Mouse (Mus musculus) small intestine, adult 2 months (tissue): Measurements from ENCODE around the gene Actl9. TPM values are rescaled to one million over a fixed set of nuclear protein-coding genes. Genes with fewer than 3 reads are reported as not detected.

ENCODE experiments used
- H3K27ac ChIP-seq: fragments of 200-500 bp; 2 replicates; pipeline ENCODE4 v1.5.1; 2012; ENCODE audit warnings: low read depth, low read length, control low read depth, inconsistent platforms; ENCODE audit not compliant: insufficient read depth
- H3K27me3 ChIP-seq: fragments of 200-500 bp; 2 replicates; pipeline ENCODE4 v1.6.1; 2012; ENCODE audit warnings: mild to moderate bottlenecking, moderate library complexity, low read length, inconsistent platforms; ENCODE audit not compliant: control insufficient read depth, insufficient read depth
- H3K36me3 ChIP-seq: fragments of 200-500 bp; 2 replicates; pipeline ENCODE4 v1.6.1; 2012; ENCODE audit warnings: mild to moderate bottlenecking, low read length, control low read depth, inconsistent platforms; ENCODE audit not compliant: control insufficient read depth, insufficient read depth
- H3K4me1 ChIP-seq: fragments of 200-500 bp; 2 replicates; pipeline ENCODE4 v1.6.1; 2012; ENCODE audit warnings: low read length, inconsistent platforms, mixed read lengths; ENCODE audit not compliant: control insufficient read depth, insufficient read depth, insufficient read length
- H3K4me3 ChIP-seq: fragments of 200-500 bp; 2 replicates; pipeline ENCODE4 v1.5.1; 2012; ENCODE audit warnings: low read depth, mild to moderate bottlenecking, control low read depth, inconsistent platforms, low read length, moderate library complexity
- CTCF ChIP-seq: fragments of 200-500 bp; IDR thresholded peaks from 2 replicates; pipeline ENCODE4 v1.5.1; 2012; ENCODE audit warnings: low read depth, mild to moderate bottlenecking, control low read depth, inconsistent platforms, low read length, moderate library complexity, mixed read lengths; ENCODE audit not compliant: insufficient replicate concordance, insufficient read length; ENCODE audit errors: extremely low read depth
- POLR2A ChIP-seq: fragments of 200-500 bp; IDR thresholded peaks from 2 replicates; pipeline ENCODE4 v1.6.1; 2012; ENCODE audit warnings: low read depth, mild to moderate bottlenecking, control low read depth, inconsistent platforms, low read length, moderate library complexity
- WGBS: fragments of 180-500 bp; shearing (Covaris S2); methylation state at CpG from one replicate; pipeline ENCODE4 v1.1.7; 2018; 5-methylcytosine and 5-hydroxymethylcytosine counted together
- polyA plus RNA-seq: library from polyadenylated mRNA; depleted of rRNA; stranded (reverse); fragments of >200 nt; gene quantifications from 2 replicates; pipeline ENCODE4 v1.2.3, GENCODE M21; 2012; rRNA removed

Gene Actl9
- not detected in 2 replicates for polyA plus RNA-seq

- Histone ChIP-seq H3K4me1 (no peaks in the 10 kb centered on the region), H3K36me3 (no peaks in the 10 kb centered on the region), H3K27ac (no peak within 1 kb of the TSS), H3K27me3 (no peaks in the 10 kb centered on the region), H3K4me3 (no peak within 1 kb of the TSS)
- no peak for TF ChIP-seq CTCF
- no peak for TF ChIP-seq POLR2A
- 73% methylated on average over 3 of the region's 3 CpGs for WGBS
These were observed at the start of gene Actl9 for GRCm38 (mm10) chr17:33432019-33432946. TSS of gene Actl9 (plus strand) at chr17:33432896.

GRCm38 (mm10) chr17:33385705-33386104, 47.0 kb upstream of the Actl9 start:
- Histone ChIP-seq H3K4me3 (no peak overlapping the region), H3K4me1 (no peaks in the 10 kb centered on the region), H3K27me3 (no peaks in the 10 kb centered on the region), H3K36me3 (peaks cover 20% of the 10 kb centered on the region), H3K27ac (no peak overlapping the region)
- TF ChIP-seq POLR2A (no peak), CTCF (no peak)

DNA sequence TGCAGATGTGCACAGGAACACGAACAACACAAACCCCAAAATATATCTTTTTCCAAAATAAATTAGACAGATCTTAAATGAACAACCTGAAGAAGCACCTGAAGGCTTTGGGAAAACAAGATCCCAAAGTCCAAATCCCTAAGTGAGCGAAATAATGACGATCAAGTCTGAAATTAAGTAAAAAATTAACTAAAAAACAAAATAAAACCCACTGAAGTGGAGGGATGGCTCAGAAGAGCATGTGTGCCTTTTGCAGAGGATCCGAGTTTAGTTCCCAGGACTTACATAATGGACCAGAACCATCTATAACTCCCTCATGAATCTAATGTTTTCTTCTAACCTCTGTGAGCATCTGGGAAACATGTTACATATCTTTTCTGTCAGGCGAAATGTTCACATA, 40.4 kb upstream of the Actl9 start:
- Histone ChIP-seq H3K36me3 (no peaks in the 10 kb centered on the region), H3K4me1 (no peaks in the 10 kb centered on the region), H3K4me3 (no peak overlapping the region), H3K27ac (no peak overlapping the region), H3K27me3 (no peaks in the 10 kb centered on the region)
- WGBS, result 88% methylated on average over 5 of the region's 5 CpGs
- TF ChIP-seq POLR2A (no peak), CTCF (no peak)

DNA sequence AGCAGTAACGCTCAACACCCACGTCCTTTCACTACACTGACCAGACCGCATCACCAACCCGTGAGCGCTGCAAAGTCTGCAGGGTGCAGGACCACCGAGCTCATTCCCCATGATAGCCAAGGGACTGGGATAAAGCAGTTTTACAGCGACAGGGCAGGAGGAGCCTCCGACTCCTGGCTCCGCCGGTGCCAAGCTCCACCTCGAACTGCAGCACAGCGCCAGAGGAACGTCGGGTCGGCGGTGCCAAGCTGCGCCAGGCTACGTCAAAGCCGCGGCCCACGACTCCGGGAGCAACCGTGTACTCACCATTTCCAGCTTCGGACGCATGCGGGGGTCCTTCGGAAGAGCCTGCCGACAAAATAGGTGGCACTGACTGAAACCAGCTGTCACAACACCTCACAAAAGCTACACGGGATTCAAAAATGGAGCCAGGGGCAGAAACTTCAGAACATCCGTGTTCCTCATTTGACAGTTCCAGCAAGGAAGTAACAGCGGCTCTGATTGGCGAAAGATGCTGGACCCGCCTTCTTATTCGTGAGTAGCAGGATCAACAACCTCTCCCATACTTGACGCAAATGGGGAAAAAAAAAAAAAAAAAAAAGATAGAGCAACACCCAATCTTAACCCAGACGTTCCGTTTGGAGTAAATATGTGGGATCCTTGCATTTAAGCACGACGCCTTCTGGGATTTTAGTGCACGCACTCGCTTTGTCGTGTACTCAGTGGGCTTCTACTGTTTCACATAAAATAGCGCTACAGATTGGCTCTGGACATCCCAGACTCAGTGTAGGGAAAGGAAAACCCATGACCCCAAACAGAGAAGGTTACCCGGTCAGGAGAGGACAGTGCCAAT, 38.3 kb upstream of the Actl9 start, which contains the start of gene Zfp101:
Zfp101 (minus strand) TSS at position 460 of the 853 bp plus-strand sequence.
- H3K27me3 ChIP-seq, result no peaks in the 10 kb centered on the region
- no peaks in the 10 kb centered on the region for H3K36me3 ChIP-seq
- H3K27ac ChIP-seq, result no peak within 1 kb of the TSS
- no peaks in the 10 kb centered on the region for H3K4me1 ChIP-seq
- WGBS, result under 1% methylated on average over 44 of the region's 44 CpGs
- H3K4me3 ChIP-seq, result peak within 1 kb of the TSS; percentile 86
- TF ChIP-seq POLR2A (no peak), CTCF (no peak)

- 68% methylated on average over 1 of the region's 1 CpGs for WGBS
- TF ChIP-seq CTCF, result peak; percentile 43; the same call in 1 of the 2 replicates
- TF ChIP-seq POLR2A, result no peak
- no peaks in the 10 kb centered on the region for H3K36me3 ChIP-seq
- no peak overlapping the region for H3K27ac ChIP-seq
- H3K4me1 ChIP-seq, result no peaks in the 10 kb centered on the region; the same call in 1 of the 2 replicates
- no peaks in the 10 kb centered on the region for H3K27me3 ChIP-seq
- no peak overlapping the region for H3K4me3 ChIP-seq
These were observed 6.5 kb downstream of the Actl9 start for GRCm38 (mm10) chr17:33439148-33439547.

- TF ChIP-seq CTCF (no peak), POLR2A (no peak)
- H3K27me3 ChIP-seq, result no peaks in the 10 kb centered on the region
- WGBS, result 20% methylated on average over 5 of the region's 5 CpGs
- no peaks in the 10 kb centered on the region; the same call in 1 of the 2 replicates for H3K4me1 ChIP-seq
- H3K36me3 ChIP-seq, result no peaks in the 10 kb centered on the region
- no peak overlapping the region for H3K4me3 ChIP-seq
- no peak overlapping the region for H3K27ac ChIP-seq
These were observed 7.2 kb downstream of the Actl9 start for GRCm38 (mm10) chr17:33439922-33440321.

GRCm38 (mm10) chr17:33441159-33441558, 8.5 kb downstream of the Actl9 start:
- TF ChIP-seq CTCF (no peak), POLR2A (no peak)

More at GRCm38 (mm10) chr17:33441159-33441558, 8.5 kb downstream of the Actl9 start:
- H3K27me3 ChIP-seq, result no peaks in the 10 kb centered on the region
- H3K4me1 ChIP-seq, result no peaks in the 10 kb centered on the region; the same call in 1 of the 2 replicates
- H3K27ac ChIP-seq, result no peak overlapping the region
- no peaks in the 10 kb centered on the region for H3K36me3 ChIP-seq
- H3K4me3 ChIP-seq, result no peak overlapping the region
